Comparison of ENCODE assay signal across 8 mouse cellular contexts in genomic region chr11:103639407-103639946, GRCm38 (mm10). TPM values are rescaled to one million over a fixed set of nuclear protein-coding genes. Genes with fewer than 3 reads are reported as not detected.
DNase-seq lines count a peak whose midpoint lies in the region; ATAC-seq and TF ChIP-seq lines count a peak whose summit lies in the region.

No protein-coding gene starts in this region.

- H3K27me3 ChIP-seq in kidney, embryonic 15.5 days: peaks cover 48% of the 10 kb centered on the region
- no peaks in the 10 kb centered on the region; the same call in 1 of the 2 replicates for H3K27me3 ChIP-seq in cerebellum, adult 2 months (ENCODE audit: control insufficient read depth, insufficient read depth, low read length)

- H3K4me3 ChIP-seq in kidney, embryonic 15.5 days (replicated peaks): no peak overlapping the region
- H3K4me3 ChIP-seq in cerebellum, adult 2 months (replicated peaks; ENCODE audit: insufficient read depth, low read depth, low read length): no peak overlapping the region

- no peaks in the 10 kb centered on the region for H3K36me3 ChIP-seq in kidney, embryonic 15.5 days

- DNase-seq in kidney, adult 9 months: peak; percentile 47
- DNase-seq in MEL-GATA-1-ER (ENCODE audit: extremely low read depth, low read depth): peak; percentile 18
- DNase-seq in cerebellum, adult 2 months: peak; percentile 43 to 63
- DNase-seq in gastrocnemius, postnatal 14 days: peak; percentile 33
- peak; percentile 55 to 62 for DNase-seq in left cerebral cortex, postnatal 36 days (ENCODE audit: low spot score in 2 of 2)
- peak; percentile 60 for DNase-seq in thymus, postnatal 4 days

- H3K27ac ChIP-seq in kidney, embryonic 15.5 days: no peak overlapping the region
- H3K27ac ChIP-seq in cerebellum, adult 2 months (ENCODE audit: insufficient read depth, low read length): no peak overlapping the region

- H3K9me3 ChIP-seq in kidney, embryonic 15.5 days (replicated peaks): no peaks in the 10 kb centered on the region

- no peak overlapping the region for H3K9ac ChIP-seq in kidney, embryonic 15.5 days

- 5% methylated on average over 10 of the region's 10 CpGs for WGBS in kidney, embryonic 15.5 days
- 3% methylated on average over 10 of the region's 10 CpGs for WGBS in cerebellum, adult 2 months

- no peaks in the 10 kb centered on the region for H3K4me1 ChIP-seq in kidney, embryonic 15.5 days
- no peaks in the 10 kb centered on the region for H3K4me1 ChIP-seq in cerebellum, adult 2 months (ENCODE audit: control insufficient read depth, insufficient read depth, low read length)

- intact Hi-C loops in gastrocnemius, postnatal 14 days (cut with DNase I; ENCODE audit: low total_unique reads): loop anchor here (5.0 kb wide), 2 partner anchors 33 to 123 kb away; no protein-coding TSS in a partner anchor
- intact Hi-C loops in left cerebral cortex, postnatal 36 days (cut with DNase I): loop anchor here (1.0 to 5.0 kb wide), 3 partner anchors 36 to 273 kb away; no protein-coding TSS in a partner anchor

- no peak overlapping the region for H3K4me2 ChIP-seq in kidney, embryonic 15.5 days

- no peak for ATAC-seq in kidney, embryonic 15.5 days (replicated peaks; ENCODE audit: low FRiP score)
- peak; percentile 68; the same call in 1 of the 2 replicates for ATAC-seq in monocyte, adult 5-6 weeks (replicated peaks; ENCODE audit: insufficient number of reproducible peaks, low FRiP score, low TSS enrichment, poor library complexity, severe bottlenecking)

- no peak for TF ChIP-seq POLR2A in cerebellum, adult 2 months (IDR thresholded peaks at IDR 0.05; ENCODE audit: borderline replicate concordance, insufficient read depth, low read length)

- TF ChIP-seq CTCF in cerebellum, adult 2 months (IDR thresholded peaks at IDR 0.05; ENCODE audit: borderline replicate concordance, insufficient read depth, low read depth, low read length): peak; percentile 96

RNA-seq across cellular contexts. Expression of gene Lyzl6, which starts 0.8 kb away (rescaled TPM):
- polyA plus RNA-seq in kidney, embryonic 15.5 days (2015; fragmentation: Nextera tagmentation; extraction: Ambion mirVana): not detected in 2 replicates
- 0.19 TPM in 1 of 2 replicates, not detected in the other for polyA plus RNA-seq in cerebellum, adult 2 months (2012; rRNA removed)
- not detected for total RNA-seq in gastrocnemius, postnatal 14 days (2021)
- total RNA-seq in left cerebral cortex, postnatal 36 days (2021): not detected
- not detected in 3 replicates for total RNA-seq in monocyte, adult 5-6 weeks (2017)

RNA-seq across cellular contexts. Expression of gene Rprml, which starts 9.9 kb away (rescaled TPM):
- polyA plus RNA-seq in kidney, embryonic 15.5 days (2015; fragmentation: Nextera tagmentation; extraction: Ambion mirVana): not detected in 2 replicates
- 5.8 and 6.9 TPM in 2 replicates for polyA plus RNA-seq in cerebellum, adult 2 months (2012; rRNA removed)
- not detected for total RNA-seq in gastrocnemius, postnatal 14 days (2021)
- 10 to 100 TPM; 84.9 to 98.5 TPM for total RNA-seq in left cerebral cortex, postnatal 36 days (2021)
- total RNA-seq in monocyte, adult 5-6 weeks (2017): not detected in 3 replicates

RNA-seq across cellular contexts. Expression of gene Gm884, which starts 18.5 kb away (rescaled TPM):
- not detected in 2 replicates for polyA plus RNA-seq in kidney, embryonic 15.5 days (2015; fragmentation: Nextera tagmentation; extraction: Ambion mirVana)
- polyA plus RNA-seq in cerebellum, adult 2 months (2012; rRNA removed): not detected in 2 replicates
- not detected for total RNA-seq in gastrocnemius, postnatal 14 days (2021)
- under 1 TPM in 1 of 2 experiments, not detected in 1; 0.05 TPM for total RNA-seq in left cerebral cortex, postnatal 36 days (2021)
- total RNA-seq in monocyte, adult 5-6 weeks (2017): 0.29 TPM in 1 of 3 replicates, not detected in the others

RNA-seq across cellular contexts. Expression of gene Gosr2, which starts 58.2 kb away (rescaled TPM):
- polyA plus RNA-seq in kidney, embryonic 15.5 days (2015; fragmentation: Nextera tagmentation; extraction: Ambion mirVana): 80.4 and 83.9 TPM in 2 replicates
- 86.5 and 87.4 TPM in 2 replicates for polyA plus RNA-seq in cerebellum, adult 2 months (2012; rRNA removed)
- total RNA-seq in gastrocnemius, postnatal 14 days (2021): 10 to 100 TPM; 40.0 to 43.5 TPM
- 10 to 100 TPM; 64.0 to 70.3 TPM for total RNA-seq in left cerebral cortex, postnatal 36 days (2021)
- total RNA-seq in monocyte, adult 5-6 weeks (2017): 52.9 to 61.4 TPM (median 56.2 TPM) in 3 replicates

Comparison
In these comparisons a context has a peak if more than half of its experiments do, and no peak if none do; other contexts are left out.
1. RNA of gene Rprml, which starts 9.9 kb away (total RNA-seq): 84.9 to 98.5 TPM in left cerebral cortex, postnatal 36 days; not detected in gastrocnemius, postnatal 14 days and not detected in monocyte, adult 5-6 weeks; every median in the first group is over 10 times any median in the second.
2. Peak in every context shown above with its lines, with median percentiles within 50 percentile points of each other: DNase-seq.